Mouse (Mus musculus): ENCODE data around the gene Spns3.

DNA sequence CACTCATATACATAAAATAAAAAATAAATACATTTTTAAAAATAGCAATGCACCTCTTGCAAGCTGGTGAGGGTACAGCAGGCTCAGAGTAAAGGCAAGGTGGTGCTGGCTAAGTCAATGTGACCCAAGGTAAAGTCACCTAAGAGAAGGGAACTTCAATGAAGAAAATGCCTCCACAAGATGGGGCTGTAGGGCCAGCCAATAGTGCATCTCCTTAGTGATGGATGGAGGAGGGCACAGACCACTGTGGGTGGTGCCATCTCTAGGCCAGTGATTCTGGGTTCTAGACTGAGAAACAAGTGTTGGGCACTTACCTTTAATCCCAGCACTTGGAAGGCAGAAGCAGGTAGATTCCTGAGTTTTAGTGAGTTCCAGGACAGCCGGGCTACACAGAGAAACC, 23.5 kb upstream of the Spns3 start:
- TF ChIP-seq CTCF (IDR thresholded peaks at IDR 0.05; ENCODE audit: low read depth) (peak; percentile 78), EP300 (IDR thresholded peaks at IDR 0.05; ENCODE audit: low read depth) (no peak)
